Mouse (Mus musculus) gastrocnemius, adult 18-20 months (tissue): ENCODE results near the gene L3mbtl1. TPM values are rescaled to one million over a fixed set of nuclear protein-coding genes. Genes with fewer than 3 reads are reported as not detected.
"Not testable (repeated sequence)": the region's sequence is repeated elsewhere in the genome, so short reads cannot be mapped to it uniquely, and the experiment has no call there.

Source experiments
- DNase-seq: peaks from one replicate; pipeline ENCODE4 v3.0.0; 2021; ENCODE audit warnings: low spot score
- long read RNA-seq, 2 experiments: library from polyadenylated mRNA; stranded (forward); transcript quantifications; one replicate each; pipeline ENCODE4 v2.0.0; 2021
- total RNA-seq, 2 experiments: library from RNA; stranded (reverse); gene quantifications; 2 replicates each; pipeline ENCODE4 v1.2.3; 2021

Gene L3mbtl1
- total RNA-seq: not detected
- long read RNA-seq, experiment 1: 0 reads
- long read RNA-seq, experiment 2: 0 reads

- no peak for DNase-seq
These were observed at the start of gene L3mbtl1 for GRCm38 (mm10) chr2:162943148-162943846. L3mbtl1 (plus strand) TSS chr2:162943472.

GRCm38 (mm10) chr2:162899256-162899655, 44.0 kb upstream of the L3mbtl1 start:
- not testable (repeated sequence) for DNase-seq

DNA sequence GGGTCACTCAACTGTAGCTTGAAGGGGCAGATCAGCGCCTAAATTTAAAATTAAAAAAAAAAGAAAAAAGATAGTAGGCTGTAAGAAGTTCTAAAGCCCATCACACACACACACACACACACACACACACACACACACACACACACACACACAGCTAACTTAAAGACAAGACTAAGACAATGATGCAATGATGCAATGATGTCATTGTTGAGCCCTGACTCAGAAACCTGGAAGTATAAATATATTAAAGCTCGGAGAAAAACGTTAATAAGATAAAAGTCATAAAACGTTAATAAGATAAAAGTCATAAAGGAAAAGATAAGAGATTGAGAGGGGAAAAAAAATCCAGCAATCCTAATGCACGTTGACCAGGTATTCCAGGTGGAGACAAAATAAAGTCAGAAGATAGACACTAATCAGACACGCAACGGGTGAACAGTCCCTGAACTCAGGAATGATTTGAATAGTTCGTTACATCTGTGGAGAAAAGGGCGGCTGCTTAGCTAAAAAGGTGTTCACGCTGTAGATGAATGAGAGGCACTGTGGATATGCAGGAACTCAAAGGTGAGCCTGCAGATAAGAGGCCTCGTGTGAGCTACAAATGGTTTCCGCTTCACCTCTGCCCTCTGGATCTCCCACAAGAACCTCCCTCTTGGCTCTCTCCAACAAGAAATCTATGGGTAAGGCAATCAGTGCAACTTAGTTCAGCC, 43.2 kb upstream of the L3mbtl1 start:
- no peak for DNase-seq

DNA sequence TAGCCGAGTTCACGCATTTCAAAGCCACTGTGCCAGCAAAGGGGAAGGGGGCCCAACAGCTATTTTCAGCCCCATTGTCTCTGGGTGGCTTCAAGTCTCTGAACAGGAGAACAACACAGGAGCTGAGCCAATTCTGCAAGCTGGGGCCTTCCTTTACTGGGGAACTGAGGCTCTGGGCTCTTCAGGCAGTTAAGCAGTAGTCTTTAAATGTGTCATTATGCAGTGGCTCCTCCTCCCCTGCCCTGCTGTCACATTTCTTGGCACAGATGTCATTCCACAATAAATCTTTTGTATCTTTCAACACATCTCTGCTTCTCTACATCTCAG, 42.7 kb upstream of the L3mbtl1 start:
- DNase-seq: no peak

GRCm38 (mm10) chr2:162905902-162906301, 37.4 kb upstream of the L3mbtl1 start:
- no peak for DNase-seq

GRCm38 (mm10) chr2:162908052-162908491, 35.2 kb upstream of the L3mbtl1 start:
- DNase-seq: no peak

GRCm38 (mm10) chr2:162914040-162914439, 29.2 kb upstream of the L3mbtl1 start:
- DNase-seq: no peak

GRCm38 (mm10) chr2:162914519-162914918, 28.8 kb upstream of the L3mbtl1 start:
- DNase-seq: no peak

GRCm38 (mm10) chr2:162919926-162920325, 23.3 kb upstream of the L3mbtl1 start:
- DNase-seq: no peak

DNA sequence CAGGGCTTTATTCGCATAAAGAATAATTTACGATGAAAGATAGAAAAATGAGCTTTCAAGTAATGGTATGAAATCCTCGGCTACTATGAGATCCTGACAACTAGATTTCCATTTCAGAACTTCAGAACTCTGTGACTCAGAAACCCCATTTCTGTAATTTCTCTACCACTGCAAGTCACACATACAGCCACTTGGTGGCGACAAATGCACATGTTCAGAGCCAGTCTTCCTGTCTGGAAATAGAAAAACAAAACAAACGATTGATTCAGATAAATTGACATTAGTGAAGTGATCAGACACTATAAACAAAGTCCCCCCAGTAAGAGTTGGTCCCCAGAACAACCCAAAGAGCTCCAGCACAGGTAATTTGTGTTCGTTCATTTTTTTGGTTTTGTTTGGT, 21.1 kb upstream of the L3mbtl1 start:
- DNase-seq: peak; percentile 34

- DNase-seq: no peak
These were observed 20.4 kb upstream of the L3mbtl1 start for GRCm38 (mm10) chr2:162922834-162923233.

GRCm38 (mm10) chr2:162924126-162924525, 19.1 kb upstream of the L3mbtl1 start:
- DNase-seq: no peak

GRCm38 (mm10) chr2:162927918-162928585, 15.2 kb upstream of the L3mbtl1 start:
- no peak for DNase-seq

GRCm38 (mm10) chr2:162929704-162930103, 13.6 kb upstream of the L3mbtl1 start:
- no peak for DNase-seq

GRCm38 (mm10) chr2:162930516-162931122, 12.7 kb upstream of the L3mbtl1 start:
- no peak for DNase-seq

- peak; percentile 91 for DNase-seq
These were observed 12.1 kb upstream of the L3mbtl1 start, which contains the start of gene Srsf6 for GRCm38 (mm10) chr2:162931123-162931673. Srsf6 (plus strand) TSS chr2:162931528.

DNA sequence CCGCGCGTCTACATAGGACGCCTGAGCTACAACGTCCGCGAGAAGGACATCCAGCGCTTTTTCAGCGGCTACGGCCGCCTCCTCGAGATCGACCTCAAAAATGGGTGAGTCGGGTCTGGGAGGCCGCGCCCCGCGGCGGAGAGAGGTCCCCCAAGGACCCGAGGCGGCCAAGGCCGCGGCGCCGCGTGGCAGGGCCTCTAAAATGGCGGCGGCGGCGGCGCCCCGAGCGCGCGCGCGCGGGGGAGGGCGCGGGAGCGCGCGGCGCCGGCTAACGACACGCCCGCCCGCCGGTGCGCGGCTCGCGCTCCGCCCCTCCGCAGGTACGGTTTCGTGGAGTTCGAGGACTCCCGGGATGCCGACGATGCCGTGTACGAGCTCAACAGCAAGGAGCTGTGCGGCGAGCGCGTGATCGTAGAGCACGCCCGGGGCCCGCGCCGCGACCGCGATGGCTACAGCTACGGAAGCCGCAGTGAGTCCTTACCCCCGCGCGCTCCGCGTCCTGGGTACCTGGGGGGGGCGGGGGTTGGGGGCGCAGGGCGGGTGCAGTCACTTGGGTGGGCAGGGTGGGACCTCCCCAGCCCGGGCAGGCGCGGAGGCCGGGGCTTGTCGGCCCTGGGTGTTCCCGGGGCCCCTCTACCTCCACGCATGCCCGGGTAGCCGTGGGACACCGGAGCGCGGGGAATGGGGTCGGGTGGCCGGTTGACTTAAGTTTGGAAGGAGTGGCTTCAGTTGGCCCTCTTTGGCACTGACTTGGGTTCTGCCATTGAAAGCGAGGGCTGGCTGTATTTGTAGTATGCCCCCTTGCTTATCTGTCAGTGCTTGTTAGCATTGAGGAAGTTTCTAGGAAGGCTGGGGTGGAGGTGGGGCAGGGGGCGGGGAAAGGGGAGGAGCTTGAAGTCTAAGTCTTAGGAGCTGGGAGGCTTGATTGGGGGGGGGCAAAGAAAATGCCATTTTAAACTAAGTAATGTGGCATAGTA, 11.3 kb upstream of the L3mbtl1 start:
- peak; percentile 46 for DNase-seq

GRCm38 (mm10) chr2:162932706-162933105, 10.6 kb upstream of the L3mbtl1 start:
- DNase-seq: no peak

GRCm38 (mm10) chr2:162934421-162934820, 8.9 kb upstream of the L3mbtl1 start:
- DNase-seq: no peak

DNA sequence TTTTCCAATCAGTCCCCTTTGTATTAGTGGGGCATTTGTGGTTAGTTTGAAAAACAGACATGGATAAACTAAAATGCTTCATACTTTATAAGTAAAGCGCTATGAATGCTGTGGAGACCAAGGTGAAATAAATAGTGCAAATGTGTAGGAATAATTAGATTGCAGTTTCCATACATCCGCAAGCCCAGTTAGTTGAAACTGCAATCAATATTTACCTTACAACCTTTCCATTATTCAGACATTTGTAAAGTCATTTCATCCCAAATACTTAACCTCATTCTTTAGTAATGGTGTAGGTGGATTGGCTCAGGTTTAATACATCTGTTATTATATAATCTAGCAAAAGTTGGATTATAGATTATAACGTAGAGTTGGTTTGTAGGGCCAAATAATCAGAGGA, 7.6 kb upstream of the L3mbtl1 start:
- DNase-seq: no peak
